In the genomic region with DNA sequence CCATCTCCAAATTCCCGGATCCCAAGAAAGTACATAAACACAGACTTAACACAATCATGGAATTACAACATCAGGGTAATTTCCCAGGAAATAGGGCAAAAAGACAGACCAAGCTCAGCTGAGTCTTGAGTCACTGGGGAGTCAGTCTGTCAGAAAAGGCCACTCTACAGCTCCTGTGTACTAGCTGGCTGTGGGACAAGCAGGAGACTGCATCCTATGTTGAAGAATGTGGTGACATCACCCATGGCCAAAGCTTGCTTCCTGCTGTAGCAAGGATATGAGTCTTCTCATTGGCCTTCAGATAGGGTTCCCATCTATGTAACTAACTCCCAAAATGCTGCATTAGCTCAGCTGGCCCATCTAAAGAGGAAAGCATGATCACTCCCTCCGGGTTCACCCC, we compare ENCODE assay signal across 1 mouse cellular context.
TF ChIP-seq lines count a peak whose summit lies in the region.

No protein-coding gene starts in this region.

TF ChIP-seq in MEL, 35 proteins besides CTCF, POLR2A, EP300 and RAD21 (continued from another document):
- TF ChIP-seq POLR2AphosphoS2 (IDR thresholded peaks at IDR 0.05; ENCODE audit: low read length) (no peak), KAT2A (conservative IDR thresholded peaks at IDR 0.05; ENCODE audit: low read depth, low read length) (no peak), ELF1 (IDR thresholded peaks at IDR 0.05; ENCODE audit: low read depth, low read length) (no peak), MAX (IDR thresholded peaks at IDR 0.05; ENCODE audit: low read length) (no peak), CHD2 (IDR thresholded peaks at IDR 0.05; ENCODE audit: low read length) (no peak), MAFK (IDR thresholded peaks at IDR 0.05; ENCODE audit: borderline replicate concordance, low read depth, low read length) (no peak), TAL1 (IDR thresholded peaks at IDR 0.05; ENCODE audit: low read length) (no peak), ETS1 (IDR thresholded peaks at IDR 0.05; ENCODE audit: low read depth, low read length) (no peak), TBP (IDR thresholded peaks at IDR 0.05; ENCODE audit: low read depth, low read length) (no peak), MAZ (IDR thresholded peaks at IDR 0.05; ENCODE audit: low read depth, low read length) (no peak), GATA1 (IDR thresholded peaks at IDR 0.05; ENCODE audit: low read depth, low read length) (no peak)
